ENCODE assay signal across 25 mouse cellular contexts in genomic region chr1:127513664-127514063, GRCm38 (mm10).
DNase-seq lines count a peak whose midpoint lies in the region; ATAC-seq lines count a peak whose summit lies in the region.
"Had no signal": no experiment of that assay in that cellular context is flagged by ENCODE, and none has a peak within 500 bp of the region (broad histone marks: within the 10 kb centered on the region; RNA-seq: fewer than 3 reads in every experiment).

No protein-coding gene starts in this region.

- H3K36me3 ChIP-seq in hindbrain, embryonic 16.5 days (ENCODE audit: control insufficient read depth, insufficient read depth, low read length), result no peaks in the 10 kb centered on the region
- H3K36me3 ChIP-seq: embryonic facial prominence, embryonic 15.5 days; hindbrain, embryonic 12.5 days; limb, embryonic 10.5 days had no signal

- no peaks in the 10 kb centered on the region for H3K9me3 ChIP-seq in hindbrain, embryonic 16.5 days (ENCODE audit: control insufficient read depth, low read length)
- H3K9me3 ChIP-seq: embryonic facial prominence, embryonic 15.5 days; limb, embryonic 10.5 days had no signal

- 90% methylated on average over 3 of the region's 3 CpGs for WGBS in hindbrain, embryonic 16.5 days

- no peaks in the 10 kb centered on the region for H3K27me3 ChIP-seq in hindbrain, embryonic 16.5 days (replicated peaks; ENCODE audit: control insufficient read depth, insufficient read depth, low read length)
- H3K27me3 ChIP-seq: embryonic facial prominence, embryonic 15.5 days; heart, embryonic 12.5 days; hindbrain, embryonic 12.5 days had no signal

- H3K9ac ChIP-seq in hindbrain, embryonic 16.5 days (ENCODE audit: low read depth, low read length), result no peak overlapping the region
- H3K9ac ChIP-seq: embryonic facial prominence, embryonic 15.5 days; heart, embryonic 12.5 days; hindbrain, embryonic 12.5 days had no signal

- intact Hi-C loops in left cerebral cortex, postnatal 36 days (cut with DNase I), result no loop called here

- DNase-seq in cerebellum, postnatal 10 days, result no peak
- peak; percentile 50 to 56 for DNase-seq in spleen, adult 18-20 months
- DNase-seq in spleen, adult 12 weeks (ENCODE audit: low spot score), result no peak
- peak; percentile 11 for DNase-seq in skeletal muscle tissue, adult 2 months (ENCODE audit: low read depth, low spot score)
- no peak for DNase-seq in testis, postnatal 14 days (ENCODE audit: low spot score)
- no peak for DNase-seq in left cerebral cortex, postnatal 36 days (ENCODE audit: low spot score in 2 of 2)
- DNase-seq: adrenal gland, adult 2 months; cerebellum, adult 8-10 months; heart, postnatal 10 days; kidney, adult 2 months; liver; thymus, adult 2 months; thymus, postnatal 4 days had no signal

- peak; percentile 54; the same call in 1 of the 2 replicates for ATAC-seq in cerebellum, adult (ENCODE audit: insufficient number of reproducible peaks, low FRiP score, low TSS enrichment)
- ATAC-seq in hindbrain, embryonic 16.5 days, result no peak
- ATAC-seq: CD4-positive, CD25-positive, alpha-beta regulatory T cell, adult 4 months; forebrain, embryonic 14.5 days; lung, postnatal 0 days; Patski had no signal

- H3K27ac ChIP-seq in hindbrain, embryonic 16.5 days (ENCODE audit: low read depth, low read length), result no peak overlapping the region
- H3K27ac ChIP-seq: embryonic facial prominence, embryonic 15.5 days; hindbrain, embryonic 12.5 days; kidney, postnatal 0 days; left cerebral cortex, adult 2 months; limb, embryonic 10.5 days had no signal

- no peak overlapping the region for H3K4me2 ChIP-seq in hindbrain, embryonic 16.5 days (ENCODE audit: low read length)
- H3K4me2 ChIP-seq: embryonic facial prominence, embryonic 15.5 days; heart, embryonic 12.5 days; hindbrain, embryonic 12.5 days had no signal

- H3K4me1 ChIP-seq in hindbrain, embryonic 16.5 days (ENCODE audit: control insufficient read depth, insufficient read depth, low read depth, low read length), result 0 out of 2 replicates have a peak, but pooled peaks cover 3% of the 10 kb centered on the region
- H3K4me1 ChIP-seq: embryonic facial prominence, embryonic 15.5 days; limb, embryonic 10.5 days had no signal

- H3K4me3 ChIP-seq in hindbrain, embryonic 16.5 days (ENCODE audit: low read length), result no peak overlapping the region
- H3K4me3 ChIP-seq: embryonic facial prominence, embryonic 15.5 days; heart, embryonic 12.5 days; hindbrain, embryonic 12.5 days; left cerebral cortex, adult 2 months; limb, embryonic 10.5 days had no signal

Comparison
In these comparisons a context has a peak if more than half of its experiments do, and no peak if none do; other contexts are left out.
1. DNase-seq: peak in spleen, adult 18-20 months (2 of 2) and skeletal muscle tissue, adult 2 months (single experiment); none in cerebellum, postnatal 10 days (0 of 2), spleen, adult 12 weeks (single experiment), testis, postnatal 14 days (single experiment) and left cerebral cortex, postnatal 36 days (0 of 2).